Mouse (Mus musculus): ENCODE measurements around the gene Ghr. TPM values are rescaled to one million over a fixed set of nuclear protein-coding genes. Genes with fewer than 3 reads are reported as not detected.

Gene Ghr
- polyA plus RNA-seq, 1 experiment from 2014 or later = 133 TPM

GRCm38 (mm10) chr15:3544289-3544688, 39.0 kb downstream of the Ghr start:
- no peak overlapping the region for H3K4me3 ChIP-seq (ENCODE audit: low read depth, low read length)
- no peaks in the 10 kb centered on the region for H3K4me1 ChIP-seq (ENCODE audit: insufficient read depth)
- no peak overlapping the region for H3K9ac ChIP-seq
- 0 out of 2 replicates have a peak, but pooled peaks cover 11% of the 10 kb centered on the region for H3K36me3 ChIP-seq (ENCODE audit: insufficient read depth)
- H3K4me2 ChIP-seq = no peak overlapping the region
- no peaks in the 10 kb centered on the region for H3K27me3 ChIP-seq (ENCODE audit: insufficient read depth, low read length)
- no peak for ATAC-seq (ENCODE audit: insufficient read depth)
- DNase-seq = no peak
- H3K27ac ChIP-seq (ENCODE audit: low read depth) = no peak overlapping the region
- no peaks in the 10 kb centered on the region for H3K9me3 ChIP-seq (ENCODE audit: low read depth, low read length)
- 78% methylated on average over 2 of the region's 2 CpGs for WGBS
- TF ChIP-seq CTCF (IDR thresholded peaks at IDR 0.05; ENCODE audit: low read depth) = no peak

DNA sequence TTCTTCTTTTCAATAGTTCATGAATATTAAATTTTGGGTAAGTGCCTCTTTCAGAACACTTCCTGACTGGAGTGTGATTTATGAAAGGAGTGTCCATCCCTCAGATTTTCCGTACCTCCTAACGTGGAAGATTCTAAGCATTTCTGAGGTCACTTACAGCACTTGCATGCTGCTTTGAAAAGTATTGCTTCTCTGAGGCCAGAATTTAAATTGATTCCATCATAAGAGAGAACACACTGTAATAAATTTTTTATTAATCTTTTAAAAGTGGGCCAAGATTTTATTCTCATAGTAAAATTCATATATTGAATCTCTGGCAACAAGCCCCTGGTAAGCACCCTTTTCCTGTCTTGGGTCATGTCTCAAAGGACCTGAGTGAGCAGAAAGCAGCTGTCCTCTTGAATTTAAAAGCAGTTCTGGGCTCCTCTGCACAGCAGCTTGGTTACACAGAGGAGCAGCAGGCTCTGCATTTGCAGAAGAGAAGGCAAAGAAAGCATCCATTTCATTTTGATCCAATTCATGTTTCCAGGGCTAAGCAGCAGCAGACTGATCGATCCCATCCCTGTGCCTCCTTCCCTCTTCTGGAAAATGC, 46.9 kb downstream of the Ghr start:
- no peak overlapping the region for H3K4me3 ChIP-seq (ENCODE audit: low read depth, low read length)
- no peaks in the 10 kb centered on the region for H3K36me3 ChIP-seq (ENCODE audit: insufficient read depth)
- H3K9me3 ChIP-seq (ENCODE audit: low read depth, low read length) = no peaks in the 10 kb centered on the region
- no peaks in the 10 kb centered on the region for H3K4me1 ChIP-seq (ENCODE audit: insufficient read depth)
- H3K4me2 ChIP-seq = no peak overlapping the region
- 75% methylated on average over 3 of the region's 3 CpGs for whole genome bisulfite sequencing
- no peaks in the 10 kb centered on the region for H3K27me3 ChIP-seq (ENCODE audit: insufficient read depth, low read length)
- H3K9ac ChIP-seq = no peak overlapping the region
- ATAC-seq (ENCODE audit: insufficient read depth) (no peak), DNase-seq (no peak)
- TF ChIP-seq CTCF (IDR thresholded peaks at IDR 0.05; ENCODE audit: low read depth) = no peak
- H3K27ac ChIP-seq (ENCODE audit: low read depth) = no peak overlapping the region

- no peak overlapping the region for H3K4me3 ChIP-seq (ENCODE audit: low read depth, low read length)
- no peak overlapping the region for H3K9ac ChIP-seq
- H3K36me3 ChIP-seq (ENCODE audit: insufficient read depth) = 0 out of 2 replicates have a peak, but pooled peaks cover 4% of the 10 kb centered on the region
- H3K27ac ChIP-seq (ENCODE audit: low read depth) = no peak overlapping the region
- peaks cover 21% of the 10 kb centered on the region for H3K4me1 ChIP-seq (ENCODE audit: insufficient read depth)
- no peaks in the 10 kb centered on the region for H3K9me3 ChIP-seq (ENCODE audit: low read depth, low read length)
- no peak overlapping the region for H3K4me2 ChIP-seq
- DNase-seq (no peak), ATAC-seq (ENCODE audit: insufficient read depth) (no peak)
- no peak for TF ChIP-seq CTCF (IDR thresholded peaks at IDR 0.05; ENCODE audit: low read depth)
- 82% methylated on average over 1 of the region's 1 CpGs for WGBS
- no peaks in the 10 kb centered on the region for H3K27me3 ChIP-seq (ENCODE audit: insufficient read depth, low read length)
Measured at GRCm38 (mm10) chr15:3514027-3514426, 69.3 kb downstream of the Ghr start.

- H3K4me2 ChIP-seq = no peak overlapping the region
- TF ChIP-seq CTCF (IDR thresholded peaks at IDR 0.05; ENCODE audit: low read depth) = no peak
- WGBS = 14% methylated on average over 1 of the region's 1 CpGs
- peaks cover 24% of the 10 kb centered on the region for H3K4me1 ChIP-seq (ENCODE audit: insufficient read depth)
- 0 out of 2 replicates have a peak, but pooled peaks cover 4% of the 10 kb centered on the region for H3K36me3 ChIP-seq (ENCODE audit: insufficient read depth)
- H3K9ac ChIP-seq = no peak overlapping the region
- no peaks in the 10 kb centered on the region for H3K9me3 ChIP-seq (ENCODE audit: low read depth, low read length)
- DNase-seq (peak; percentile 74), ATAC-seq (ENCODE audit: insufficient read depth) (peak; percentile 65; the same call in 1 of the 2 replicates)
- no peaks in the 10 kb centered on the region for H3K27me3 ChIP-seq (ENCODE audit: insufficient read depth, low read length)
- no peak overlapping the region for H3K4me3 ChIP-seq (ENCODE audit: low read depth, low read length)
- H3K27ac ChIP-seq (ENCODE audit: low read depth) = no peak overlapping the region
Measured at GRCm38 (mm10) chr15:3512380-3512779, 70.9 kb downstream of the Ghr start.

DNA sequence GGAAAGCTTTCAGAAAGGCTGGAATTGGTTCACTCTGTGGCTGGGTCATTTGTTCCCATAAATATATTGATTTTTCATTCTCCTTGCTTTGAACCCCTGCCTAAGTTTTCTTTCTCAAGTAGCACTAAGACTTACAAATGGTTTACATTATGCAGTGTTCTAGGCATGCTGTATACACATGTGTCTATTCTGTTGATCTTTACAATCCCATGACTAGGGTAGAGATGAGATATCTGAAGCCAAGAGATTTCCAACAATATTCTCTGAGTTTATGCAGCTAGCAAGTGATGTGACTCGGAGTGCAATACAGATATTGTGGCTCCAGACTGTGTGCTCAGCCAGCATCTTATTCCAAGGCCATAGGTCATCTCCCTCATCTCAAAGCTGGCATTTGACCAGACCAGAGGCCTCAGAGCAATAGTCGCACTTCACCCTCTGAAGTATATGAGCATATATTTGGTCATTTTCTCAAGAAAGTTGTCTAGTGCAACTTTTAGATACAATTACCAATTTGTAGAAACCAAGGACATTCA, 71.6 kb downstream of the Ghr start:
- peaks cover 24% of the 10 kb centered on the region for H3K4me1 ChIP-seq (ENCODE audit: insufficient read depth)
- no peak overlapping the region for H3K4me2 ChIP-seq
- no peak overlapping the region for H3K9ac ChIP-seq
- peak; percentile 66 for ATAC-seq (ENCODE audit: insufficient read depth)
- H3K4me3 ChIP-seq (ENCODE audit: low read depth, low read length) = no peak overlapping the region
- no peaks in the 10 kb centered on the region for H3K27me3 ChIP-seq (ENCODE audit: insufficient read depth, low read length)
- 42% methylated on average over 2 of the region's 2 CpGs for WGBS
- DNase-seq = peak; percentile 60
- H3K36me3 ChIP-seq (ENCODE audit: insufficient read depth) = 0 out of 2 replicates have a peak, but pooled peaks cover 4% of the 10 kb centered on the region
- TF ChIP-seq CTCF (IDR thresholded peaks at IDR 0.05; ENCODE audit: low read depth) = no peak
- peak overlapping the region; percentile 22; the same call in 1 of the 2 replicates for H3K27ac ChIP-seq (ENCODE audit: low read depth)
- no peaks in the 10 kb centered on the region for H3K9me3 ChIP-seq (ENCODE audit: low read depth, low read length)

DNA sequence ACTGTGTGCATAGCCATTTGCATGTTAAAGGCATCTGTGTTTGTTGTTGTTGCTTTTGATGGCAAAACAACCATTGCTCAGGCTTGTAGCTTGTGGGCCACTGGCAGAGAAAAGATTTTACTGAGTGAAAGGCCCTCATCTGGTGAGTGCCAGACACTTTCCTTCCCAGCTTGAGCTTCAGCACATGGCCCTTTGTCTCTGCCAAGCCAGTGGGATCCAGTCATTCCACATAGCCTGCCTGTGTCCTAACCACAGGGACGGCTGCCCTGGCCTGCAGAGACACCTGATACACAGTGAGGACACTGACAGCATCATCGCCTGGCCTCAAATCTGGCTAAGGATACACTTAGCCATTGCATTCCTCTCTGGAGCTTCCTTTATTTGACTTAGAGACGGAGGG, 74.2 kb downstream of the Ghr start:
- H3K9me3 ChIP-seq (ENCODE audit: low read depth, low read length) = no peaks in the 10 kb centered on the region
- H3K4me2 ChIP-seq = no peak overlapping the region
- 75% methylated on average over 3 of the region's 3 CpGs for WGBS
- TF ChIP-seq CTCF (IDR thresholded peaks at IDR 0.05; ENCODE audit: low read depth) = no peak
- peaks cover 24% of the 10 kb centered on the region for H3K4me1 ChIP-seq (ENCODE audit: insufficient read depth)
- no peak for ATAC-seq (ENCODE audit: insufficient read depth)
- no peak for DNase-seq
- no peak overlapping the region for H3K4me3 ChIP-seq (ENCODE audit: low read depth, low read length)
- H3K36me3 ChIP-seq (ENCODE audit: insufficient read depth) = 0 out of 2 replicates have a peak, but pooled peaks cover 4% of the 10 kb centered on the region
- H3K9ac ChIP-seq = no peak overlapping the region
- H3K27ac ChIP-seq (ENCODE audit: low read depth) = no peak overlapping the region
- H3K27me3 ChIP-seq (ENCODE audit: insufficient read depth, low read length) = no peaks in the 10 kb centered on the region

GRCm38 (mm10) chr15:3507329-3507728, 76.0 kb downstream of the Ghr start:
- Histone ChIP-seq H3K4me1 (ENCODE audit: insufficient read depth) (peaks cover 18% of the 10 kb centered on the region; the same call in 1 of the 2 replicates), H3K36me3 (ENCODE audit: insufficient read depth) (no peaks in the 10 kb centered on the region), H3K4me2 (no peak overlapping the region), H3K27me3 (ENCODE audit: insufficient read depth, low read length) (no peaks in the 10 kb centered on the region), H3K4me3 (ENCODE audit: low read depth, low read length) (no peak overlapping the region), H3K9ac (no peak overlapping the region), H3K27ac (ENCODE audit: low read depth) (no peak overlapping the region), H3K9me3 (ENCODE audit: low read depth, low read length) (no peaks in the 10 kb centered on the region)
- DNase-seq (no peak), ATAC-seq (ENCODE audit: insufficient read depth) (no peak)
- no peak for TF ChIP-seq CTCF (IDR thresholded peaks at IDR 0.05; ENCODE audit: low read depth)
- 96% methylated on average over 2 of the region's 2 CpGs for WGBS

All from lung, embryonic 14.5 days (tissue).